Mouse (Mus musculus): ENCODE measurements around the gene Exoc6b. TPM values are rescaled to one million over a fixed set of nuclear protein-coding genes. Genes with fewer than 3 reads are reported as not detected.

The Exoc6b gene
- polyA plus RNA-seq, 1 experiment from 2014 or later: 29.9 TPM

- DNase-seq (ENCODE audit: low spot score) (no peak), ATAC-seq (ENCODE audit: low read depth) (no peak)
- no peak overlapping the region for H3K9ac ChIP-seq (ENCODE audit: low read depth, low read length)
- no peaks in the 10 kb centered on the region for H3K27me3 ChIP-seq (replicated peaks; ENCODE audit: control insufficient read depth, insufficient read depth, low read length)
- no peaks in the 10 kb centered on the region for H3K4me1 ChIP-seq (ENCODE audit: control insufficient read depth, insufficient read depth, low read length)
- no peaks in the 10 kb centered on the region for H3K9me3 ChIP-seq (ENCODE audit: control insufficient read depth, low read length)
- no peak overlapping the region for H3K4me2 ChIP-seq (ENCODE audit: low read depth, low read length)
- H3K4me3 ChIP-seq (ENCODE audit: low read depth, low read length): no peak overlapping the region
- no peak overlapping the region for H3K27ac ChIP-seq (replicated peaks; ENCODE audit: low read depth, low read length)
- no peaks in the 10 kb centered on the region for H3K36me3 ChIP-seq (ENCODE audit: control insufficient read depth, insufficient read depth, low read length)
- 65% methylated on average over 14 of the region's 14 CpGs for WGBS
Observed at GRCm38 (mm10) chr6:84882663-84883517, 186.4 kb downstream of the Exoc6b start.

GRCm38 (mm10) chr6:84875869-84876268 lies 193.4 kb downstream of the Exoc6b start:
- 46% methylated on average over 5 of the region's 5 CpGs for WGBS
- H3K4me3 ChIP-seq (ENCODE audit: low read depth, low read length): no peak overlapping the region
- peak overlapping the region; percentile 39; the same call in 1 of the 2 replicates for H3K27ac ChIP-seq (replicated peaks; ENCODE audit: low read depth, low read length)
- H3K27me3 ChIP-seq (replicated peaks; ENCODE audit: control insufficient read depth, insufficient read depth, low read length): no peaks in the 10 kb centered on the region
- H3K9ac ChIP-seq (ENCODE audit: low read depth, low read length): no peak overlapping the region
- H3K9me3 ChIP-seq (ENCODE audit: control insufficient read depth, low read length): no peaks in the 10 kb centered on the region
- no peaks in the 10 kb centered on the region for H3K4me1 ChIP-seq (ENCODE audit: control insufficient read depth, insufficient read depth, low read length)
- H3K4me2 ChIP-seq (ENCODE audit: low read depth, low read length): no peak overlapping the region
- DNase-seq (ENCODE audit: low spot score) (peak; percentile 16), ATAC-seq (ENCODE audit: low read depth) (no peak)
- H3K36me3 ChIP-seq (ENCODE audit: control insufficient read depth, insufficient read depth, low read length): no peaks in the 10 kb centered on the region

GRCm38 (mm10) chr6:84867114-84867513 lies 202.2 kb downstream of the Exoc6b start:
- Histone ChIP-seq H3K9me3 (ENCODE audit: control insufficient read depth, low read length) (no peaks in the 10 kb centered on the region), H3K4me3 (ENCODE audit: low read depth, low read length) (no peak overlapping the region), H3K9ac (ENCODE audit: low read depth, low read length) (no peak overlapping the region), H3K27ac (replicated peaks; ENCODE audit: low read depth, low read length) (no peak overlapping the region), H3K36me3 (ENCODE audit: control insufficient read depth, insufficient read depth, low read length) (no peaks in the 10 kb centered on the region), H3K27me3 (replicated peaks; ENCODE audit: control insufficient read depth, insufficient read depth, low read length) (no peaks in the 10 kb centered on the region), H3K4me2 (ENCODE audit: low read depth, low read length) (no peak overlapping the region), H3K4me1 (ENCODE audit: control insufficient read depth, insufficient read depth, low read length) (peaks cover 11% of the 10 kb centered on the region; the same call in 1 of the 2 replicates)
- WGBS: 13% methylated on average over 4 of the region's 4 CpGs
- peak; percentile 24 for DNase-seq (ENCODE audit: low spot score)
- ATAC-seq (ENCODE audit: low read depth): no peak

GRCm38 (mm10) chr6:84864625-84865024 lies 204.7 kb downstream of the Exoc6b start:
- 75% methylated on average over 3 of the region's 3 CpGs for WGBS
- Histone ChIP-seq H3K36me3 (ENCODE audit: control insufficient read depth, insufficient read depth, low read length) (0 out of 2 replicates have a peak, but pooled peaks cover 4% of the 10 kb centered on the region), H3K9ac (ENCODE audit: low read depth, low read length) (no peak overlapping the region), H3K9me3 (ENCODE audit: control insufficient read depth, low read length) (no peaks in the 10 kb centered on the region), H3K4me2 (ENCODE audit: low read depth, low read length) (no peak overlapping the region), H3K27ac (replicated peaks; ENCODE audit: low read depth, low read length) (no peak overlapping the region), H3K4me1 (ENCODE audit: control insufficient read depth, insufficient read depth, low read length) (peaks cover 11% of the 10 kb centered on the region; the same call in 1 of the 2 replicates), H3K4me3 (ENCODE audit: low read depth, low read length) (no peak overlapping the region), H3K27me3 (replicated peaks; ENCODE audit: control insufficient read depth, insufficient read depth, low read length) (no peaks in the 10 kb centered on the region)
- ATAC-seq (ENCODE audit: low read depth) (no peak), DNase-seq (ENCODE audit: low spot score) (no peak)

GRCm38 (mm10) chr6:84863816-84864375 lies 205.4 kb downstream of the Exoc6b start:
- Histone ChIP-seq H3K36me3 (ENCODE audit: control insufficient read depth, insufficient read depth, low read length) (0 out of 2 replicates have a peak, but pooled peaks cover 4% of the 10 kb centered on the region), H3K9ac (ENCODE audit: low read depth, low read length) (no peak overlapping the region), H3K4me2 (ENCODE audit: low read depth, low read length) (no peak overlapping the region), H3K27me3 (replicated peaks; ENCODE audit: control insufficient read depth, insufficient read depth, low read length) (no peaks in the 10 kb centered on the region), H3K4me3 (ENCODE audit: low read depth, low read length) (no peak overlapping the region), H3K27ac (replicated peaks; ENCODE audit: low read depth, low read length) (no peak overlapping the region), H3K4me1 (ENCODE audit: control insufficient read depth, insufficient read depth, low read length) (peaks cover 11% of the 10 kb centered on the region; the same call in 1 of the 2 replicates), H3K9me3 (ENCODE audit: control insufficient read depth, low read length) (no peaks in the 10 kb centered on the region)
- ATAC-seq (ENCODE audit: low read depth): no peak
- DNase-seq (ENCODE audit: low spot score): no peak
- 100% methylated on average over 1 of the region's 1 CpGs for WGBS

GRCm38 (mm10) chr6:84845665-84846064 lies 223.6 kb downstream of the Exoc6b start:
- H3K9me3 ChIP-seq (ENCODE audit: control insufficient read depth, low read length): no peaks in the 10 kb centered on the region
- H3K27ac ChIP-seq (replicated peaks; ENCODE audit: low read depth, low read length): no peak overlapping the region
- WGBS: 57% methylated on average over 7 of the region's 7 CpGs
- H3K4me2 ChIP-seq (ENCODE audit: low read depth, low read length): no peak overlapping the region
- no peaks in the 10 kb centered on the region for H3K27me3 ChIP-seq (replicated peaks; ENCODE audit: control insufficient read depth, insufficient read depth, low read length)
- ATAC-seq (ENCODE audit: low read depth) (no peak), DNase-seq (ENCODE audit: low spot score) (peak; percentile 5)
- peaks cover 23% of the 10 kb centered on the region; the same call in 1 of the 2 replicates for H3K36me3 ChIP-seq (ENCODE audit: control insufficient read depth, insufficient read depth, low read length)
- no peaks in the 10 kb centered on the region for H3K4me1 ChIP-seq (ENCODE audit: control insufficient read depth, insufficient read depth, low read length)
- H3K9ac ChIP-seq (ENCODE audit: low read depth, low read length): no peak overlapping the region
- no peak overlapping the region for H3K4me3 ChIP-seq (ENCODE audit: low read depth, low read length)

- Histone ChIP-seq H3K9me3 (ENCODE audit: control insufficient read depth, low read length) (no peaks in the 10 kb centered on the region), H3K27ac (replicated peaks; ENCODE audit: low read depth, low read length) (no peak overlapping the region), H3K9ac (ENCODE audit: low read depth, low read length) (no peak overlapping the region), H3K36me3 (ENCODE audit: control insufficient read depth, insufficient read depth, low read length) (peaks cover 12% of the 10 kb centered on the region; the same call in 1 of the 2 replicates), H3K4me2 (ENCODE audit: low read depth, low read length) (no peak overlapping the region), H3K27me3 (replicated peaks; ENCODE audit: control insufficient read depth, insufficient read depth, low read length) (no peaks in the 10 kb centered on the region), H3K4me3 (ENCODE audit: low read depth, low read length) (no peak overlapping the region), H3K4me1 (ENCODE audit: control insufficient read depth, insufficient read depth, low read length) (no peaks in the 10 kb centered on the region)
- no peak for DNase-seq (ENCODE audit: low spot score)
- ATAC-seq (ENCODE audit: low read depth): no peak
Observed at GRCm38 (mm10) chr6:84841138-84841537, 228.2 kb downstream of the Exoc6b start.

- 91% methylated on average over 7 of the region's 7 CpGs for WGBS
- no peak for ATAC-seq (ENCODE audit: low read depth)
Observed at GRCm38 (mm10) chr6:84807546-84807945, 261.8 kb downstream of the Exoc6b start.

More at GRCm38 (mm10) chr6:84807546-84807945, 261.8 kb downstream of the Exoc6b start:
- Histone ChIP-seq H3K4me3 (ENCODE audit: low read depth, low read length) (no peak overlapping the region), H3K9ac (ENCODE audit: low read depth, low read length) (no peak overlapping the region), H3K27ac (replicated peaks; ENCODE audit: low read depth, low read length) (no peak overlapping the region), H3K4me2 (ENCODE audit: low read depth, low read length) (no peak overlapping the region), H3K27me3 (replicated peaks; ENCODE audit: control insufficient read depth, insufficient read depth, low read length) (no peaks in the 10 kb centered on the region), H3K36me3 (ENCODE audit: control insufficient read depth, insufficient read depth, low read length) (no peaks in the 10 kb centered on the region), H3K4me1 (ENCODE audit: control insufficient read depth, insufficient read depth, low read length) (no peaks in the 10 kb centered on the region), H3K9me3 (ENCODE audit: control insufficient read depth, low read length) (no peaks in the 10 kb centered on the region)
- no peak for DNase-seq (ENCODE audit: low spot score)

All from embryonic facial prominence, embryonic 14.5 days (tissue).